Mouse (Mus musculus) monocyte, adult 5-6 weeks (primary cell): ENCODE measurements around the gene Vps26a. TPM values are rescaled to one million over a fixed set of nuclear protein-coding genes. Genes with fewer than 3 reads are reported as not detected.
A peak's percentile ranks its signal among the peaks of the same experiment; 100 is the strongest.
"Not testable (repeated sequence)": the region's sequence is repeated elsewhere in the genome, so short reads cannot be mapped to it uniquely, and the experiment has no call there.

Experiments
- ATAC-seq: fragments of 153-309, 156-312 bp; replicated peaks from 2 replicates; pipeline ENCODE4 v1.8.0; 2017; ENCODE audit warnings: mild to moderate bottlenecking; ENCODE audit not compliant: low TSS enrichment, insufficient number of reproducible peaks, severe bottlenecking, poor library complexity, low FRiP score
- total RNA-seq: library from RNA; stranded (forward); fragments of 200-1000, 200-491, 200-594 nt; gene quantifications from 3 replicates; pipeline ENCODE4 v1.2.3, GENCODE M21; 2017

Vps26a gene
- total RNA-seq, 1 experiment from 2014 or later: 110 TPM

- peak; percentile 23; the same call in 1 of the 2 replicates for ATAC-seq
Measured at GRCm38 (mm10) chr10:62503836-62504628, 17.4 kb upstream of the Vps26a start.

- ATAC-seq: no peak
Measured at GRCm38 (mm10) chr10:62503353-62503752, 16.7 kb upstream of the Vps26a start.

GRCm38 (mm10) chr10:62501951-62502350 is 15.3 kb upstream of the Vps26a start:
- no peak for ATAC-seq

DNA sequence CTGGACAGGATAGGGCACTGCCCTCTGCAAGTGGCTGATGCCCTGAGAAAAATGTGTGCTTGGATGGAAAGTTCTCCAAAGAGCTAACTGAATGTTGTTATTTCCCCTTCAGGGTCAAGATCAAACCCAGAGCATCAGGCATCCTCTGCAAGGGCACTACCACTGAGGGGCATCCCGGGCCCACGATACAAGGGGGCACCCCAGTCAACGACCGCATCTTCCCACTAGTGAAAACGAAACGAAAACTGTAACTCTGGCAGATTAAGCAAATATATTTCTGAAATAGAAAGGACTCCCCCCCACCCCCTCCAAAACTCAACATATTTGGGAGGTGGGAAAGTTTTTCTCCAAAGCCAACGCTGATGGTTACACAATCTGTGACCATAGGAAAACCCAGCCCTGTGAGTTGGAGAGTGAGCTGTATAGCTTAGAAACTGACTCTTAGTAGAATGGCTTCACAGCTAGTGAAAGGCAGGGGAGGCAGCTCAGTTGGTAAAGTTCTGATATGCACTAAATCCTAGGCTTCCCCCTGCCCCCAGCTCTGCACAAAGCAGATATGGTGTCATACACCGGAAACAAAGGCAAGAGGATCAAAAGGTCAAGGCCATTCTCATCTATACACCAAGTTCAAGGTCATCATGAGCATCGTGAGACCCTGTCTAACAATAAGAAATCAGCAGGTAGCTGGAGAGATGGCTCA is 14.5 kb upstream of the Vps26a start:
- no peak for ATAC-seq

GRCm38 (mm10) chr10:62500088-62500915 is 13.7 kb upstream of the Vps26a start:
- peak; percentile 51 for ATAC-seq

- peak; percentile 20; the same call in 1 of the 2 replicates for ATAC-seq
Measured at GRCm38 (mm10) chr10:62491681-62492080, 5.1 kb upstream of the Vps26a start.

DNA sequence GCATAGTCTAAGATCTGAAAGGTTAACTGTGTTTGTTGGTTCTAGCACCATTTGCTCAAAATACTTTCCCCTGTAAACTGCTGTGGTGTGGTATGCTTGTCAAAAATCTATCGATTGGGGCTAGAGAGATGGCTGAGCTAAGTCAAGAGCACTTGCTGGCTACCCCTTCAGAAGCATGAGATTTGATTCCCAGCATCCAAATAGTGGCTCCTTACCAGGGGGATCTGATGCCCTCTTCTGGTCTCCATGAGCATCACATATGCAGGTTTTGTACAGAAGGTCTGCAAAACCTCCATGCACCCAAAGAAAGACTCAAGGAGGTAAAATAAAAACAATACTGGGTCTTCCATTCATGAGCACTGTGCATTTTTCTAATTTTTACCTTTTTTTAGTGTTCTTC is 1.7 kb upstream of the Vps26a start:
- ATAC-seq: no peak

DNA sequence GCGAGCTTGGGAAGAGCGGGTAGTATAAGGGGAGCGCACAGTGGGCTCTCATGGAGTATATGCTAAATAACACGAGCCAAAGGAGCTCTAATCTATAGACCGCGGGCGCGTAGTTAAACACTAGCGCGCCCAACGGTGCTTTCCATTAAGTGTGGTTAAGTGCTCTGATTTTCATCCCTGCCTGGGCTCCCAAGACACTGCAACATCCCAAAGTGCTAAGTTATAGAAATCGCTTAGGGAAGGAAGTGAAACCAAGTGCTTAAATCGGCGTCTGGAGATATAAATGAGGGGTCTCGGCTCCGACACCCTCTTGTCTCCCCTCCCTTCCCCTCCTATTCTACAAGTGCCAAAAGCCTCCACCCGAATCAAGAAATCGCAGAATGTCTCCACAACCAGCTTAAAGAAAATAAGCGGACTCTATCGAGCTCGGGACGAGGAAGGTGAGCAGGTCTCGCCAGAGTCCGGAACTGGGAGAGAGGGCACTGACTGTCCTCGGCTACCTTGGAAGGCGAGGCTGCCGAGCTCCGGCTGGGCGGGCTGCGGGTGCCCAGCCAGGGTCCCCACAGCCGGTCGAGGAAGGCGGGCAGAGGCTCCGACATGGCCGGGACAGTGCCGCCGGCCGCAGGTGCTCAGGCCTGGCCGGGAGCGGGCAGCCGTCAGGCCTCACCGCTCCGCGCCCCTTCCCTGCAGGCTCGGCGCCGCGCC is 575 bp downstream of the Vps26a start:
- ATAC-seq: no peak

DNA sequence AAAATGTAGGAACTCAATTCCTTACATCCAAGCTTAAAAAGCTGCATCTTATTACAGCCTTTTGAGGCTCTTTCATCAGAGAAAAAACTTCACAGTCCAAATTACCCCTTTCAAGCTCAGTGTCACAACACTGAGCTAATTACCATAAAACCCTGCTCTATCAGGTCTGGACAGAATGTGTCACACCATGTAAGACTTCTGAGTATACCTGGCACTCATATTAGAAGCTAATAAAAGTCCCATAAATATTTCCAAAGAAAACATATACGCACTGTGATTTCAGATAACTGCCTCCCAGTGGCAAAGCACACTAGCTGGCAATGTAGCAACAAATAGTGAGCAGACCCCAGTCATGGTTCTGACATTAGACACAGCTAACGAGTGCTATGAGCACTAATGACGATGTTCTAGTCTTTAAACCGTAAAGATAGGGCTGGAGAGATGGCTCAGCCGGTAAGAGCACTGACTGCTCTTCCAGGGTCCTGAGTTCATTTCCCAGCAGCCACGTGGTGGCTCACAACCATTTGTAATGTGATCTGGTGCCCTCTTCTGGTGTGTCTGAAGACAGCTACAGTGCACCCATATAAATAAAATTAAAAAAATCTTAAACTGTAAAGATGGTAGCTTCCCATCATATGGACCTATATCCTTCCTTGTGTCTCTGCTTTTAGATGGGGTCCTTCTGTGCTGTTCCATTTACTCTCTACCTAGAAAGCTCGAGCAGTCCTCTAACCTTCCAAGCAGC is 5.3 kb downstream of the Vps26a start:
- no peak for ATAC-seq

GRCm38 (mm10) chr10:62476980-62477379 is 9.6 kb downstream of the Vps26a start:
- ATAC-seq: no peak

GRCm38 (mm10) chr10:62474944-62475343 is 11.7 kb downstream of the Vps26a start:
- ATAC-seq: no peak

DNA sequence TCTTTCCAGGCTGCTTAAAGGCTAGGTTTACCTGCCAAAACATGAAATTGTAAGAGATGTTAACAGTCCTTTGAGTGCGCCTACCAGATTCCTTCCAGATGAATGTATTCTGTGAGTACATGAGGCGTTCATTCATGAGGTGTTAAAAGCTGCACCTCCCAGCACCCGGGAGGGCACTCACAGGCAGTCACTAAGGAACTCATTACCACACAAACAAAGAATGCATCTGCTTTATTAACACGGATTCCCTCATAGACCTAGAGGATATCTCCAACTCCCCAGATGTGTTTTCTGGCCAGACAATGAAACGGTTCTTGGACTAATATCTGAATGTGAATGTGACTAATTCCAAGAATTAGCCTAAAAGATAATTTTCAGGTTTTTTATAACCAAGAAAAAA is 15.5 kb downstream of the Vps26a start:
- ATAC-seq: no peak

DNA sequence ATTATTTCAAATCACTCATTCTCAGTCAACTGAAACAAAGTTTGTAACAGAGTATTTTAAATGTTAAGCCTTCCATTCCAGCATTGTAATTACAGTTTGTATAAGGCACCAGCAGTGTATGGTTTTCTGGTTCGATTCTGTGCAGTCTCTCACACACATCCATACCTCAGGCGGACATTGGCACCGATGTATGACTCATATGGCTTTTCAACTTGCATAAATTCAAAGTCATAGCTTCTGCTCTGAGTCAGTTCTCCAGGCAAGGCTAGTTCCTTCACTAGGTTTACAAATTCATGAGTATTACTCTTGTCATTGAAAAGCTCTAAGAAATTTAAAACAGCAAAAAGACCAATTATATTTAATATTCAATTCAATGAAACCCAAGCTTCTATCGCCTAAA is 16.9 kb downstream of the Vps26a start:
- no peak for ATAC-seq

GRCm38 (mm10) chr10:62461321-62461720 is 25.3 kb downstream of the Vps26a start:
- ATAC-seq: no peak

DNA sequence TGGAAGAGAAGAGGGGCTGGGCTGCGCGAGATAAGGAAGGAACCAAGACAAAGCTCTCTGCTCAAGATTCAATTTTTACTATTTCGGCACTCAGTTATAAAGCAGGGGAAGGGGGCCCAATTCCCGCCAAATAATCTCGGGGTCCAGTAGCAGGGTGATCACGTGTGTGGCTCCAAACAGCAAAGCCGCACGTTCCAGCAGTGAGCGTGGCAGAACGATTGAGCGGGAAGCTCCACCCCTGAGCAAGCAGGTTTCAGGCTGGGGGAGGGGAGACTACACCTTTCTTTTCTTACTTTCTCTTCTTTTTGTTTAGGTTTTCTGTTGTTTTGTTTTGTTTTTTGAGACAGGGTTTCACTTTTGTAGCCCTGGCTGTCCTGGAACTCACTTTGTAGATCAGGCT is 34.6 kb downstream of the Vps26a start:
- not testable (repeated sequence) for ATAC-seq

DNA sequence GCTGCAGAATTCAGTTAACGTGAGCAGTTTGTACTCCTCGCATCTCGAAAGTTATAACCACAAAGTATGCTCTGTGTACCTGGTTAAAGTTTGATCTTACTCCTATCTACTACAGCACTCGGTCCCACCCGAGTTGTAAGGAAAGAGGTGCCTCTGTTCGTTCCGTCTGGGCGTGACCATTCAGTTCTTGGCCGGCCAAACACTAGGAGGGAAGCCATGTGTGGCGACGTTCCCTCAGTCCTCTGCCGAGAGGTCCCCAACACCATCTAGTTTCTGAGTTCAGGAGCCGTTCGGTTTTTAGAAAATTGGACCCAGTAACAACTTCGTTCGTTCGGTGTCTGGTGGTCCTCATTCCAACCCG is 36.3 kb downstream of the Vps26a start:
- ATAC-seq: no peak

- ATAC-seq: peak; percentile 80
Measured at GRCm38 (mm10) chr10:62449364-62450279, 37.0 kb downstream of the Vps26a start, which contains the start of the genes 4930507D05Rik and Supv3l1. TSS of gene 4930507D05Rik (plus strand) at chr10:62449489. TSS of gene Supv3l1 (minus strand) at chr10:62449738.
